In the genomic region with DNA sequence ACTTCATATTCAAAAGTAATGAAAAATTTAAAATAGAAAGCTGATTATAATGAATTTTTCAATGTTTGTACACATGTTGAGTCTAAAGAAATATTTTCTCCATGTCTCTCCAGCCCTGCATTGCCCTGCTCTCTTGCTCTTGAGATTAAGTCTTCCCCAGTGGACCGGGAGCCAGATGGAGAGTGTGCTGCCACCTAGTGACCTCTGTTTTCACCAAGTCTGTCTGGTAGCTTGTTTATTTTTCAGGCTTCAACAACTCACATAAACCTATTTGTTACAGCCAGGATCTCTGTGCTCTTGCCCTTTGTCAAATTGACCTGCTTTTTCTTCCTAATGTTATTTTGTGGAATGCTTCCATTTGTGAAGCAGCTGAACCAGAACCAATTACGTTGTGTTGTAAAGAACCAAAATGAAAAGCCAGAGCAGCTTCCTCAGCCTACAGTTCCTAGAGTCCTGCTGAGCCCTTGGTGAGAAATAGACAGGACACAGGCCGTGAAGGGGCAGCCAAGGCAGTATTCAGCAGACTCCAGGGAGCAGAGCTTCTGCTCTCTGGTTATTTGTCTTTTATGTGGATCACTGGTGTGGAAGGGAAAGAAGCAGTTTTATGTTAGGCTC, we compare ENCODE assay signal across 8 mouse cellular contexts.
DNase-seq lines count a peak whose midpoint lies in the region; ATAC-seq and TF ChIP-seq lines count a peak whose summit lies in the region.

No protein-coding gene starts in this region.

- H3K4me2 ChIP-seq in midbrain, embryonic 12.5 days (replicated peaks) = no peak overlapping the region

- ATAC-seq in midbrain, embryonic 12.5 days (ENCODE audit: low FRiP score, low read depth) = peak; percentile 89

- DNase-seq in kidney, adult 2 months = peak; percentile 29
- no peak for DNase-seq in kidney, adult 11 months
- DNase-seq in adrenal gland, postnatal 36 days = peak; percentile 13 to 16
- DNase-seq in layer of hippocampus, adult 11-12 months (ENCODE audit: low spot score) = no peak
- no peak for DNase-seq in thymus, postnatal 4 days

- H3K4me1 ChIP-seq in kidney, adult 2 months (ENCODE audit: control insufficient read depth, insufficient read depth, low read length) = no peaks in the 10 kb centered on the region
- H3K4me1 ChIP-seq in embryonic fibroblast, embryonic 13.5 days (ENCODE audit: control insufficient read depth, insufficient read depth, low read length) = no peaks in the 10 kb centered on the region
- 0 out of 2 replicates have a peak, but pooled peaks cover 5% of the 10 kb centered on the region for H3K4me1 ChIP-seq in midbrain, embryonic 12.5 days

- no peaks in the 10 kb centered on the region for H3K27me3 ChIP-seq in kidney, adult 2 months (replicated peaks; ENCODE audit: control insufficient read depth, insufficient read depth, low read length)
- no peaks in the 10 kb centered on the region for H3K27me3 ChIP-seq in C2C12 (ENCODE audit: control insufficient read depth, insufficient read depth, insufficient read length)
- no peaks in the 10 kb centered on the region for H3K27me3 ChIP-seq in midbrain, embryonic 12.5 days

- H3K79me3 ChIP-seq in C2C12 (ENCODE audit: low read depth) = no peaks in the 10 kb centered on the region

- H3K36me3 ChIP-seq in kidney, adult 2 months (ENCODE audit: control insufficient read depth, insufficient read depth, low read length) = no peaks in the 10 kb centered on the region
- H3K36me3 ChIP-seq in C2C12 (ENCODE audit: control insufficient read depth, insufficient read depth) = no peaks in the 10 kb centered on the region
- H3K36me3 ChIP-seq in midbrain, embryonic 12.5 days = no peaks in the 10 kb centered on the region

- peak; percentile 49 for TF ChIP-seq CTCF in kidney, adult 2 months (conservative IDR thresholded peaks at IDR 0.05; ENCODE audit: insufficient read depth, insufficient read length, low read depth, low read length)
- peak; percentile 9 for TF ChIP-seq CTCF in C2C12 (IDR thresholded peaks at IDR 0.05; ENCODE audit: control insufficient read depth, insufficient read depth, insufficient read length)
- peak; percentile 43; the same call in 1 of the 2 replicates for TF ChIP-seq CTCF in embryonic fibroblast, embryonic 13.5 days (IDR thresholded peaks at IDR 0.05; ENCODE audit: borderline replicate concordance, insufficient read depth, low read length)

- 5% methylated on average over 3 of the region's 3 CpGs for WGBS in kidney, adult 2 months
- 0% methylated on average over 3 of the region's 3 CpGs for WGBS in midbrain, embryonic 12.5 days

- H3K79me2 ChIP-seq in C2C12 (ENCODE audit: control insufficient read depth, insufficient read depth) = no peaks in the 10 kb centered on the region

- no peak overlapping the region for H3ac ChIP-seq in C2C12 (ENCODE audit: control insufficient read depth, insufficient read length, low read depth)

- no peak overlapping the region for H3K9ac ChIP-seq in midbrain, embryonic 12.5 days (replicated peaks)

- H3K27ac ChIP-seq in kidney, adult 2 months (ENCODE audit: insufficient read depth, low read depth, low read length) = no peak overlapping the region
- no peak overlapping the region for H3K27ac ChIP-seq in embryonic fibroblast, embryonic 13.5 days (ENCODE audit: insufficient read depth, low read length)
- no peak overlapping the region for H3K27ac ChIP-seq in midbrain, embryonic 12.5 days (replicated peaks)

- TF ChIP-seq POLR2A in kidney, adult 2 months (IDR thresholded peaks at IDR 0.05; ENCODE audit: low read depth, low read length) = no peak
- no peak for TF ChIP-seq POLR2A in embryonic fibroblast, embryonic 13.5 days (IDR thresholded peaks at IDR 0.05; ENCODE audit: low read depth, low read length)

- H3K4me3 ChIP-seq in kidney, adult 2 months (ENCODE audit: insufficient read depth, low read depth, low read length) = no peak overlapping the region
- H3K4me3 ChIP-seq in C2C12 (ENCODE audit: insufficient read depth, poor library complexity, severe bottlenecking) = no peak overlapping the region
- H3K4me3 ChIP-seq in embryonic fibroblast, embryonic 13.5 days (ENCODE audit: insufficient read depth, low read length) = no peak overlapping the region
- no peak overlapping the region for H3K4me3 ChIP-seq in midbrain, embryonic 12.5 days

- no peaks in the 10 kb centered on the region for H3K9me3 ChIP-seq in midbrain, embryonic 12.5 days

TF ChIP-seq in C2C12, 6 proteins besides CTCF, POLR2A, EP300 and RAD21:
- TF ChIP-seq MYOD1 (IDR thresholded peaks at IDR 0.05; ENCODE audit: control insufficient read depth, insufficient read length, low read depth) (no peak), MYOG (IDR thresholded peaks at IDR 0.05; ENCODE audit: control insufficient read depth, extremely low read depth, insufficient read length) (no peak), CEBPB (IDR thresholded peaks at IDR 0.05; ENCODE audit: low read depth) (no peak), FOSL1 (IDR thresholded peaks at IDR 0.05; ENCODE audit: insufficient read depth, low read length, poor library complexity, severe bottlenecking) (no peak), USF1 (IDR thresholded peaks at IDR 0.05; ENCODE audit: low read depth) (no peak), MAX (IDR thresholded peaks at IDR 0.05) (no peak)
TF ChIP-seq in C2C12: peak in this region for 0.

Comparison
In these comparisons a context has a peak if more than half of its experiments do, and no peak if none do; other contexts are left out.
1. DNase-seq: peak in kidney, adult 2 months (single experiment) and adrenal gland, postnatal 36 days (2 of 2); none in kidney, adult 11 months (single experiment), layer of hippocampus, adult 11-12 months (single experiment) and thymus, postnatal 4 days (single experiment).
2. Peak in every context shown above with its lines, with median percentiles within 50 percentile points of each other: CTCF ChIP-seq.